Mouse (Mus musculus) liver, adult 2 months (tissue): ENCODE measurements at regions not wholly inside any gene's neighbourhood (a gene's known extent, or its start where the extent isn't known, plus 50 kb on each side); places are given as distances from the start of the nearest gene placed in this dataset.
A peak's percentile ranks its signal among the peaks of the same experiment; 100 is the strongest.

ENCODE experiments used
- DNase-seq: peaks from one replicate; pipeline ENCODE4 v3.0.0-alpha.2; 2011; ENCODE audit warnings: low read depth, low spot score; ENCODE audit errors: extremely low read depth
- H3K27ac ChIP-seq: fragments of 200-500 bp; replicated peaks from 2 replicates; pipeline ENCODE4 v1.5.1; 2012; ENCODE audit warnings: low read depth, mild to moderate bottlenecking, control low read depth, inconsistent platforms, low read length; ENCODE audit not compliant: insufficient read depth
- H3K27me3 ChIP-seq: fragments of 200-500 bp; 2 replicates; pipeline ENCODE4 v1.6.1; 2012; ENCODE audit warnings: mild to moderate bottlenecking, moderate library complexity, low read length, inconsistent platforms; ENCODE audit not compliant: control insufficient read depth, insufficient read depth
- H3K36me3 ChIP-seq: fragments of 200-500 bp; 2 replicates; pipeline ENCODE4 v1.6.1; 2012; ENCODE audit warnings: low read length, inconsistent platforms; ENCODE audit not compliant: control insufficient read depth, insufficient read depth
- H3K4me1 ChIP-seq: fragments of 200-500 bp; 2 replicates; pipeline ENCODE4 v1.6.1; 2011; ENCODE audit warnings: low read length; ENCODE audit not compliant: control insufficient read depth, insufficient read depth
- H3K4me3 ChIP-seq: fragments of 200-500 bp; 2 replicates; pipeline ENCODE4 v1.5.1; 2011; ENCODE audit warnings: low read depth, mild to moderate bottlenecking, control low read depth, low read length, moderate library complexity; ENCODE audit not compliant: insufficient read depth
- H3K79me2 ChIP-seq: fragments of 200-500 bp; 2 replicates; pipeline ENCODE4 v1.6.1; 2012; ENCODE audit warnings: inconsistent platforms, mild to moderate bottlenecking, low read length, moderate library complexity; ENCODE audit not compliant: control insufficient read depth, insufficient read depth
- H3K9ac ChIP-seq: fragments of 200-500 bp; 2 replicates; pipeline ENCODE4 v1.6.1; 2012; ENCODE audit warnings: low read depth, mild to moderate bottlenecking, control low read depth, inconsistent platforms, low read length
- CTCF ChIP-seq: fragments of 200-500 bp; IDR thresholded peaks from 2 replicates; pipeline ENCODE4 v1.5.1; 2011; ENCODE audit warnings: low read depth, low read length, control low read depth
- POLR2A ChIP-seq: fragments of 200-500 bp; IDR thresholded peaks from 2 replicates; pipeline ENCODE4 v1.6.1; 2011; ENCODE audit warnings: low read length, control low read depth; ENCODE audit not compliant: insufficient read depth; ENCODE audit errors: extremely low read depth
- WGBS: fragments of 180-500 bp; shearing (Covaris S2); methylation state at CpG from one replicate; pipeline ENCODE4 v1.1.7; 2018; 5-methylcytosine and 5-hydroxymethylcytosine counted together

DNA sequence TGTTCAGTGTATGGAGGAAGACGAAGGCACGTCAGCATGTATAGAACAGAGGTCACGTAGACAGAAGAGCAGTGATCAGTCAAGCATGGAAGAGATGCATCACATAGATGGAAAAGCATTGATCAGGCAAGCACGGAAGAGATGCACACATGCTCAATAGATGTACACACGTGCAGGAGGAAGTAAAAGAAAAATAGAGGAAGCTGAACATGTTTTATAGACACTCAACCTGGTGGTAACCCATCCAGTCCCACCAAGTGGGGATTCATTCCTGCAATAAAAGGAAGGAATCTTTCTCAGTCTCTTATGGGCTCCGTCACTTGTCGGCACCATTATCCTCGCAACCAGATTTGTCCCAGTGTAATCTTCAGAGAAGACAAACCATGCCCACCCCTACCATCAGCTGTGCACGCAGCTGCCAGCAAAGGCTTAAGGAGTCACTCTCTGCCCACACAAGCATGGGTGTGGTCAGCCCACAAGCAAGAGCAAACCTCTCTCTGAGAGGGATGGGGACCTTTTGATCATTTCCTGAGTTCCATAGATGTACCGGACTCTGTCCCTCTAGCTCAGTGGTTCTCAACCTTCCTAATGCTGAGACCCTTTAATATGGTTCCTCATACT, 108.3 kb upstream of the Cdc42ep3 start:
- Histone ChIP-seq H3K4me1 (no peaks in the 10 kb centered on the region), H3K79me2 (no peaks in the 10 kb centered on the region), H3K4me3 (no peak overlapping the region), H3K36me3 (no peaks in the 10 kb centered on the region), H3K9ac (no peak overlapping the region), H3K27me3 (no peaks in the 10 kb centered on the region), H3K27ac (no peak overlapping the region)
- no peak for TF ChIP-seq CTCF
- TF ChIP-seq POLR2A, result no peak
- DNase-seq, result no peak
- 91% methylated on average over 10 of the region's 10 CpGs for WGBS

DNA sequence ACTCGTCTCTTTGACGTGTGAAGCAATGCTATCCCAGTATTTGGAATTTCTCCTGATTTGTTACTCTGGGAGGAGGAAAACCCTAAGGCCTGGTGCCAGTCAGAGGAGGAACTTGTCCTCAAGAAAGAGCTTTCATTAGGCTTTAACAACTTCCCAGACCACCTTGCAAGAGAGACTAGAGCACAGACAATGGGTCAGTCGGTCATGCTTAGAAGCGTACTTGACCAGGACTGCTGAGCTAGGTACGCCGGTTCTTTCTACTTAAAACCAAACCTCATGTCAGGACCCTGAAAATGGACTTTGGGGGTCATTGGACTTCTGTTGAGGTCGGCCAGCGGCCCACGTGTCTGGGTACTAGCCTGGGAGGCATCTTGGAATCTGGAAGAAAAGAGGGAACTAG, 110.8 kb upstream of the Cdc42ep3 start:
- no peak overlapping the region for H3K9ac ChIP-seq
- no peaks in the 10 kb centered on the region for H3K36me3 ChIP-seq
- no peaks in the 10 kb centered on the region for H3K79me2 ChIP-seq
- TF ChIP-seq CTCF (no peak), POLR2A (no peak)
- DNase-seq, result no peak
- no peaks in the 10 kb centered on the region for H3K27me3 ChIP-seq
- WGBS, result 95% methylated on average over 9 of the region's 9 CpGs
- no peak overlapping the region for H3K27ac ChIP-seq
- H3K4me1 ChIP-seq, result no peaks in the 10 kb centered on the region
- H3K4me3 ChIP-seq, result no peak overlapping the region

DNA sequence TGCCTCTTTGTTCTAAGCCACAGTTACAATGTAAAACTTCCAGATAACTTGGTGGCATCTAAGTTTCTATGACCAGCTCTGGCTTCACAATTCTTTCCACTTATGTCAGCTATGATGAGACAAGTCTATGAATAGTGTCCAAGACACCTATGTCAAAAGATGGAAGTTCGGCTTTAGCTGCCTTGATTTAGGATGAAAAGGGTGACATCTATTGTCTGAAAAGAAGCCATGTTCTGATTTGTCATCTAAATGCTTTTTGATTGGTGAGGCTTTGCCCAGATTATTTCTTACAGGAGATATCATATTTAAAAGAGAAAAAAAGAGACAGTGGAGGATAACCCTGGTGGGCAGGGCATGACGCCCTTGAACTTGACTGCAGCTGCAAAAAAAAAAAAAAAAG, 116.7 kb upstream of the Cdc42ep3 start:
- no peaks in the 10 kb centered on the region for H3K4me1 ChIP-seq

GRCm38 (mm10) chr17:79472106-79472995, 117.5 kb upstream of the Cdc42ep3 start:
- Histone ChIP-seq H3K27me3 (no peaks in the 10 kb centered on the region), H3K27ac (no peak overlapping the region), H3K79me2 (no peaks in the 10 kb centered on the region), H3K9ac (no peak overlapping the region), H3K4me3 (no peak overlapping the region), H3K36me3 (no peaks in the 10 kb centered on the region), H3K4me1 (no peaks in the 10 kb centered on the region)
- 42% methylated on average over 10 of the region's 10 CpGs for WGBS
- DNase-seq, result peak; percentile 24
- TF ChIP-seq CTCF, result no peak
- no peak for TF ChIP-seq POLR2A

More for the DNA sequence above, 116.7 kb upstream of the Cdc42ep3 start:
- H3K36me3 ChIP-seq, result no peaks in the 10 kb centered on the region
- no peak for DNase-seq
- no peaks in the 10 kb centered on the region for H3K79me2 ChIP-seq
- no peak for TF ChIP-seq POLR2A
- TF ChIP-seq CTCF, result no peak
- no peaks in the 10 kb centered on the region for H3K27me3 ChIP-seq
- H3K27ac ChIP-seq, result no peak overlapping the region
- H3K9ac ChIP-seq, result no peak overlapping the region
- H3K4me3 ChIP-seq, result no peak overlapping the region
- 88% methylated on average over 2 of the region's 2 CpGs for WGBS

- Histone ChIP-seq H3K79me2 (no peaks in the 10 kb centered on the region), H3K4me3 (no peak overlapping the region), H3K36me3 (no peaks in the 10 kb centered on the region), H3K4me1 (no peaks in the 10 kb centered on the region), H3K9ac (no peak overlapping the region), H3K27me3 (no peaks in the 10 kb centered on the region), H3K27ac (no peak overlapping the region)
- 54% methylated on average over 8 of the region's 8 CpGs for WGBS
- DNase-seq, result peak; percentile 21
- TF ChIP-seq POLR2A (no peak), CTCF (no peak)
Measured at GRCm38 (mm10) chr17:79476671-79477070, 121.8 kb upstream of the Cdc42ep3 start.
